Mouse (Mus musculus): Measurements from ENCODE around the gene Pitx2. TPM values are rescaled to one million over a fixed set of nuclear protein-coding genes. Genes with fewer than 3 reads are reported as not detected.

Gene Pitx2
- total and polyA plus RNA-seq, 3 experiments, result 0.27 TPM; not detected in 2

GRCm38 (mm10) chr3:129204441-129205313 is 5.0 kb downstream of the Pitx2 start:
- H3K36me3 ChIP-seq (replicated peaks), result no peaks in the 10 kb centered on the region
- no peak overlapping the region; the same call in 1 of the 2 replicates for H3K4me3 ChIP-seq (ENCODE audit: low read depth, low read length)
- no peaks in the 10 kb centered on the region; the same call in 1 of the 2 replicates for H3K27me3 ChIP-seq (ENCODE audit: insufficient read depth, low read length)
- H3K4me1 ChIP-seq (ENCODE audit: insufficient read depth, low read depth, low read length), result no peaks in the 10 kb centered on the region
- ATAC-seq (ENCODE audit: extremely low read depth, insufficient number of reproducible peaks, low FRiP score, poor library complexity, severe bottlenecking), result no peak
- TF ChIP-seq GATA2 (IDR thresholded peaks at IDR 0.05; ENCODE audit: borderline replicate concordance, low read depth, low read length), result no peak
- no peak for TF ChIP-seq POLR2AphosphoS5 (IDR thresholded peaks at IDR 0.05; ENCODE audit: insufficient replicate concordance, low read depth, low read length)
- TF ChIP-seq CTCF (IDR thresholded peaks at IDR 0.05; ENCODE audit: low read depth, low read length), result no peak
- TF ChIP-seq GATA1 (IDR thresholded peaks at IDR 0.05; ENCODE audit: borderline replicate concordance, low read length), result no peak
- TF ChIP-seq TAL1 (conservative IDR thresholded peaks at IDR 0.05; ENCODE audit: low read depth, low read length), result no peak
- H3K9me3 ChIP-seq (replicated peaks), result peaks cover 62% of the 10 kb centered on the region
- DNase-seq (ENCODE audit: low spot score), result no peak

DNA sequence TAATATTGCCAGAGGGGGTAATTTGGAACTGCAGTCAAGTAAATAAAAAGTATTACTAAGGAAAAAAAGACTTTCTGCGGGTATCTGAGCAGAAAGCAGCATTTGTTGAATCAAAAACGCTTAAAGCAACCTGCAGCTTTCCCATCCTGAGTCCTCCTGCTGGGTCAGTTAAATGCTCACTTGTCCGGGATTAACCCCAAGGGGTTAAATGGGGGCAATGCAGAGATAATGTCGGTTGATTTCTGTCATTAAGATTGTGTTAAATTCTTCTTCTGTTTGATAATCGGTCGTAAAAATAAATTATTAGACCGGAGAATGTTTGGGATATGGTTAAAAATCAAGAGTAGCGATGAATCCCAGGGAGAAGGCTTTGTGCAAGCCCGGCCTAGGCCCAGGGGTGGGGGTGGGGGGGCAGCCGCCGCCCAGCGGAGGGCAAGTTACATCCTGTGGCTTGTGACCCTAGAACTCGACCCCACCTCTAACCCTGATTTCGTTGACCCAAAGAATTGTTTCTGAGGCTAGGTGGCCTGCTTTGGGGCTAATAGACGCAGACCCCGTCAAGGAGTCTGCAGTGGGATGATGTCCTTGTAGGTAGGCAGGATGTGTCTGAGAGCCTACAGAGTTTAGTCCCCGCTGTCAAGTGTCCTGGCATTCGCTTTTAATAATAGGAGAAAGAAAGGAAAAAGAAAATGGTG is 6.0 kb downstream of the Pitx2 start:
- Histone ChIP-seq H3K27me3 (ENCODE audit: insufficient read depth, low read length) (no peaks in the 10 kb centered on the region; the same call in 1 of the 2 replicates), H3K36me3 (replicated peaks) (no peaks in the 10 kb centered on the region), H3K4me3 (ENCODE audit: low read depth, low read length) (no peak overlapping the region), H3K4me1 (ENCODE audit: insufficient read depth, low read depth, low read length) (no peaks in the 10 kb centered on the region), H3K9me3 (replicated peaks) (peaks cover 59% of the 10 kb centered on the region)
- DNase-seq (ENCODE audit: low spot score), result no peak
- TF ChIP-seq POLR2AphosphoS5 (IDR thresholded peaks at IDR 0.05; ENCODE audit: insufficient replicate concordance, low read depth, low read length) (no peak), GATA2 (IDR thresholded peaks at IDR 0.05; ENCODE audit: borderline replicate concordance, low read depth, low read length) (no peak), TAL1 (conservative IDR thresholded peaks at IDR 0.05; ENCODE audit: low read depth, low read length) (no peak), GATA1 (IDR thresholded peaks at IDR 0.05; ENCODE audit: borderline replicate concordance, low read length) (no peak), CTCF (IDR thresholded peaks at IDR 0.05; ENCODE audit: low read depth, low read length) (no peak)
- ATAC-seq (ENCODE audit: extremely low read depth, insufficient number of reproducible peaks, low FRiP score, poor library complexity, severe bottlenecking), result no peak

DNA sequence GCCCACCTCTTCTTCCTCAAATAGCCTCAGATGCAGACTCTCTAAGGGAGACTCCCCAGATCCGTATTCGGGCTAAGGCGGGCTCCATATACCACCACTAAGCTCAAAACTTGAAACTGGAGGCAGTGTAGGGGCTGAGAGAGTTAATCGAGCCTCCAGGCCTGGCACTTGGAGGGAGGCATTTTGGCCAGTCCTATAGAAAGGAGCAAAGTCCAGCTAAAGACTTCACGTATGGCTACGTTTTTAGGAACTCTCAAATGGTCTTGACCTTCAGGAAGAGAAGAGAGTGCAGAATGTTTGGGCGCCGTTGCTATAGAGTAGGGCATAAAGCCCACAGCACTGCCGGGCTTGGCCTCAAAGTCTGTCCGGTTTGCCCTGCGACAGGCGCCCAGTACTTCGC is 7.1 kb downstream of the Pitx2 start:
- TF ChIP-seq TAL1 (conservative IDR thresholded peaks at IDR 0.05; ENCODE audit: low read depth, low read length) (no peak), CTCF (IDR thresholded peaks at IDR 0.05; ENCODE audit: low read depth, low read length) (no peak), POLR2AphosphoS5 (IDR thresholded peaks at IDR 0.05; ENCODE audit: insufficient replicate concordance, low read depth, low read length) (no peak), GATA2 (IDR thresholded peaks at IDR 0.05; ENCODE audit: borderline replicate concordance, low read depth, low read length) (no peak), GATA1 (IDR thresholded peaks at IDR 0.05; ENCODE audit: borderline replicate concordance, low read length) (no peak)
- H3K4me1 ChIP-seq (ENCODE audit: insufficient read depth, low read depth, low read length), result no peaks in the 10 kb centered on the region
- DNase-seq (ENCODE audit: low spot score) (no peak), ATAC-seq (ENCODE audit: extremely low read depth, insufficient number of reproducible peaks, low FRiP score, poor library complexity, severe bottlenecking) (no peak)
- H3K36me3 ChIP-seq (replicated peaks), result no peaks in the 10 kb centered on the region
- no peak overlapping the region for H3K4me3 ChIP-seq (ENCODE audit: low read depth, low read length)
- no peaks in the 10 kb centered on the region; the same call in 1 of the 2 replicates for H3K27me3 ChIP-seq (ENCODE audit: insufficient read depth, low read length)
- H3K9me3 ChIP-seq (replicated peaks), result peaks cover 56% of the 10 kb centered on the region

DNA sequence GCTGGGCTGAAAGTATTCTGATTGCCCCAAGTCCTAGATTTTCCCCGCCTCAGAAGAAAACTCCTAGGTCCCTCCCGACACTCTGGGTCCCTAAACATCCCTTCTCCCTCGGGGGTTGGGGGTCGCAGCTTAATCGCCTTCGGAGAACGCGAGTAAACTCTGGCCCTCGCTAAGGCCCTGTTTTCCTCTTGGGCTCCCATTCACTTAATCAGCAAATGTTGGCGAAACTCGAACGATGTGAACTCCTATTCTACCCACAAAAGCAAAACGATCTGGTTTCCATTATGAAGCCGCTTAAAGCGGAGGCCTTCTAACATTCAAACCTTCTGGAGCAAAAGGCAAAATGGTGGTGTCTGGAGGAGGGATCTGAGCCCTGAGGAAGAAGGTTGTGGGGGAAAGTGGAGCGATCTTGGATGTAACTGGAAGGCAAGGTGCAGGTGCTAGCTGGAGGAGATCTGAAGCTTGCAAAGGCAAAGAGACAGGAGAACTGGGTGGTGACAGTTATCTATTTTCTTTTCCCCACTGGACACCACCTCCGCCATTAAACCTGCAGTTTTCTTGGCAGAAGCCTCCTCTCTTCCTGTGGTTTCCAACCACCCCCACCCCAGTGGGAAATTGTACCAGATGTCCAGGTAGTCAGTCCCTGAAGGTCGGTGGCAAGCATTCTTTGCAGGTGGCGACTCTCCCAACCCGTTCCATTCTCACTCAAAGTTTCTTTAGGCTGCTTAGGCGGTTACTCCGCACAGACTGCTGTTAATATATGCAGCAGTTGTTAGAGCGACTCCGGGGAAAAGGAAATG is 7.8 kb downstream of the Pitx2 start:
- H3K27me3 ChIP-seq (ENCODE audit: insufficient read depth, low read length), result no peaks in the 10 kb centered on the region; the same call in 1 of the 2 replicates

DNA sequence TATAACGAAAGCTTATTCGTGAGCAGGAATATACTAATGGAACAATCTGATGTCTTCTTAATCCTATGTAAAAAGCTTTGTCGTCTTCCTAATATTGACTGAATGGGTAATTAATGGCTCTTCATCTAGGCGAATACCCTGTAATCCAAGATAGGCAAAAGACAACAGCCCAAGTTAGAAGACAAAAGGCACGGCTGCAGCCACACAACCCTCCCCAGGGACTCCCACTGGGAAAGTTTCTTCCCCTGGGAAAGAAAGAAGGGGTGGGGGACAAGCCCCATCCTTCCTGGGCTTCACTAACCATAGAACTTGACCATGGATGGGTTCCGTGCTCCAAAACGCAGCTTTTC is 8.3 kb downstream of the Pitx2 start:
- no peak for TF ChIP-seq TAL1 (conservative IDR thresholded peaks at IDR 0.05; ENCODE audit: low read depth, low read length)
- TF ChIP-seq CTCF (IDR thresholded peaks at IDR 0.05; ENCODE audit: low read depth, low read length), result no peak
- no peak for TF ChIP-seq GATA2 (IDR thresholded peaks at IDR 0.05; ENCODE audit: borderline replicate concordance, low read depth, low read length)
- no peak for TF ChIP-seq POLR2AphosphoS5 (IDR thresholded peaks at IDR 0.05; ENCODE audit: insufficient replicate concordance, low read depth, low read length)
- no peak for TF ChIP-seq GATA1 (IDR thresholded peaks at IDR 0.05; ENCODE audit: borderline replicate concordance, low read length)
- H3K36me3 ChIP-seq (replicated peaks), result no peaks in the 10 kb centered on the region
- H3K4me3 ChIP-seq (ENCODE audit: low read depth, low read length), result no peak overlapping the region
- DNase-seq (ENCODE audit: low spot score) (no peak), ATAC-seq (ENCODE audit: extremely low read depth, insufficient number of reproducible peaks, low FRiP score, poor library complexity, severe bottlenecking) (no peak)
- no peaks in the 10 kb centered on the region for H3K4me1 ChIP-seq (ENCODE audit: insufficient read depth, low read depth, low read length)
- peaks cover 51% of the 10 kb centered on the region for H3K9me3 ChIP-seq (replicated peaks)
- H3K27me3 ChIP-seq (ENCODE audit: insufficient read depth, low read length), result no peaks in the 10 kb centered on the region; the same call in 1 of the 2 replicates

More for the DNA sequence above, 7.8 kb downstream of the Pitx2 start:
- no peak for TF ChIP-seq CTCF (IDR thresholded peaks at IDR 0.05; ENCODE audit: low read depth, low read length)
- no peak for TF ChIP-seq GATA1 (IDR thresholded peaks at IDR 0.05; ENCODE audit: borderline replicate concordance, low read length)
- TF ChIP-seq GATA2 (IDR thresholded peaks at IDR 0.05; ENCODE audit: borderline replicate concordance, low read depth, low read length), result no peak
- TF ChIP-seq POLR2AphosphoS5 (IDR thresholded peaks at IDR 0.05; ENCODE audit: insufficient replicate concordance, low read depth, low read length), result no peak
- no peak for TF ChIP-seq TAL1 (conservative IDR thresholded peaks at IDR 0.05; ENCODE audit: low read depth, low read length)
- Histone ChIP-seq H3K36me3 (replicated peaks) (no peaks in the 10 kb centered on the region), H3K4me1 (ENCODE audit: insufficient read depth, low read depth, low read length) (no peaks in the 10 kb centered on the region), H3K4me3 (ENCODE audit: low read depth, low read length) (no peak overlapping the region), H3K9me3 (replicated peaks) (peaks cover 57% of the 10 kb centered on the region)
- DNase-seq (ENCODE audit: low spot score), result no peak
- no peak; the same call in 1 of the 2 replicates for ATAC-seq (ENCODE audit: extremely low read depth, insufficient number of reproducible peaks, low FRiP score, poor library complexity, severe bottlenecking)

All from G1E (cell line).